Mouse (Mus musculus): Measurements from ENCODE around the gene Cldn19. TPM values are rescaled to one million over a fixed set of nuclear protein-coding genes. Genes with fewer than 3 reads are reported as not detected.

The Cldn19 gene
- polyA plus RNA-seq, 1 experiment from 2014 or later = 12.8 TPM

GRCm38 (mm10) chr4:119303291-119303690 is 48.1 kb downstream of the Cldn19 start:
- Histone ChIP-seq H3K9me3 (ENCODE audit: control insufficient read depth) (no peaks in the 10 kb centered on the region), H3K36me3 (ENCODE audit: control insufficient read depth, insufficient read depth) (peaks cover 13% of the 10 kb centered on the region; the same call in 1 of the 2 replicates), H3K4me3 (ENCODE audit: low read depth, low read length) (no peak overlapping the region), H3K4me1 (replicated peaks; ENCODE audit: control insufficient read depth, insufficient read depth, low read length) (no peaks in the 10 kb centered on the region), H3K27ac (ENCODE audit: low read depth, low read length) (no peak overlapping the region), H3K4me2 (replicated peaks; ENCODE audit: low read depth) (no peak overlapping the region), H3K9ac (ENCODE audit: low read depth, low read length) (no peak overlapping the region), H3K27me3 (replicated peaks; ENCODE audit: control insufficient read depth, insufficient read depth, low read length) (no peaks in the 10 kb centered on the region)
- no peak for TF ChIP-seq CTCF (IDR thresholded peaks at IDR 0.05; ENCODE audit: low read depth)
- ATAC-seq = no peak
- 83% methylated on average over 8 of the region's 8 CpGs for WGBS

GRCm38 (mm10) chr4:119305418-119305817 is 50.2 kb downstream of the Cldn19 start:
- ATAC-seq = no peak
- WGBS = 76% methylated on average over 5 of the region's 5 CpGs
- no peak overlapping the region for H3K4me2 ChIP-seq (replicated peaks; ENCODE audit: low read depth)
- no peak overlapping the region for H3K27ac ChIP-seq (ENCODE audit: low read depth, low read length)
- H3K36me3 ChIP-seq (ENCODE audit: control insufficient read depth, insufficient read depth) = peaks cover 21% of the 10 kb centered on the region
- no peaks in the 10 kb centered on the region for H3K9me3 ChIP-seq (ENCODE audit: control insufficient read depth)
- TF ChIP-seq CTCF (IDR thresholded peaks at IDR 0.05; ENCODE audit: low read depth) = no peak
- no peak overlapping the region for H3K4me3 ChIP-seq (ENCODE audit: low read depth, low read length)
- no peaks in the 10 kb centered on the region for H3K27me3 ChIP-seq (replicated peaks; ENCODE audit: control insufficient read depth, insufficient read depth, low read length)
- no peaks in the 10 kb centered on the region for H3K4me1 ChIP-seq (replicated peaks; ENCODE audit: control insufficient read depth, insufficient read depth, low read length)
- H3K9ac ChIP-seq (ENCODE audit: low read depth, low read length) = no peak overlapping the region

Other genes with a start within 250 kb of the Cldn19 start
- gene Slc2a1, start 146.7 kb upstream of the Cldn19 start, polyA plus RNA-seq (2015; fragmentation: Nextera tagmentation; extraction: Ambion mirVana) = 18.1 and 19.0 TPM in 2 replicates
- gene Zfp691, start 81.2 kb upstream of the Cldn19 start, polyA plus RNA-seq (2015; fragmentation: Nextera tagmentation; extraction: Ambion mirVana) = 3.4 and 3.6 TPM in 2 replicates
- 0.05 and 0.18 TPM in 2 replicates for gene Ermap, start 65.4 kb upstream of the Cldn19 start, polyA plus RNA-seq (2015; fragmentation: Nextera tagmentation; extraction: Ambion mirVana)
- gene Svbp, start 60.1 kb upstream of the Cldn19 start, polyA plus RNA-seq (2015; fragmentation: Nextera tagmentation; extraction: Ambion mirVana) = 88.1 and 91.6 TPM in 2 replicates
- gene Tmem269, start 37.2 kb upstream of the Cldn19 start, polyA plus RNA-seq (2015; fragmentation: Nextera tagmentation; extraction: Ambion mirVana) = 0.10 and 0.12 TPM in 2 replicates
- 15.0 and 15.1 TPM in 2 replicates for gene AU022252, start 22.7 kb upstream of the Cldn19 start, polyA plus RNA-seq (2015; fragmentation: Nextera tagmentation; extraction: Ambion mirVana)
- gene P3h1, start 22.5 kb upstream of the Cldn19 start, polyA plus RNA-seq (2015; fragmentation: Nextera tagmentation; extraction: Ambion mirVana) = 12.2 and 13.0 TPM in 2 replicates
- 530 and 553 TPM in 2 replicates for gene Ybx1, start 39.2 kb downstream of the Cldn19 start, polyA plus RNA-seq (2015; fragmentation: Nextera tagmentation; extraction: Ambion mirVana)
- 40.9 and 47.9 TPM in 2 replicates for gene Ppih, start 65.1 kb downstream of the Cldn19 start, polyA plus RNA-seq (2015; fragmentation: Nextera tagmentation; extraction: Ambion mirVana)
- gene Ccdc30, start 160.1 kb downstream of the Cldn19 start, polyA plus RNA-seq (2015; fragmentation: Nextera tagmentation; extraction: Ambion mirVana) = 0.64 and 1.3 TPM in 2 replicates
- gene Ppcs, start 167.0 kb downstream of the Cldn19 start, polyA plus RNA-seq (2015; fragmentation: Nextera tagmentation; extraction: Ambion mirVana) = 83.9 and 92.5 TPM in 2 replicates
- gene Zmynd12, start 167.4 kb downstream of the Cldn19 start, polyA plus RNA-seq (2015; fragmentation: Nextera tagmentation; extraction: Ambion mirVana) = 0.52 and 0.59 TPM in 2 replicates
- gene Rimkla, start 237.2 kb downstream of the Cldn19 start, polyA plus RNA-seq (2015; fragmentation: Nextera tagmentation; extraction: Ambion mirVana) = 0.35 TPM in 2 replicates